Mouse (Mus musculus): ENCODE measurements around the gene Snap91. TPM values are rescaled to one million over a fixed set of nuclear protein-coding genes. Genes with fewer than 3 reads are reported as not detected.
A peak's percentile ranks its signal among the peaks of the same experiment; 100 is the strongest.

Snap91 gene
- 113 and 114 TPM in 2 replicates for polyA plus RNA-seq (2015; fragmentation: Nextera tagmentation; extraction: Ambion mirVana)

DNA sequence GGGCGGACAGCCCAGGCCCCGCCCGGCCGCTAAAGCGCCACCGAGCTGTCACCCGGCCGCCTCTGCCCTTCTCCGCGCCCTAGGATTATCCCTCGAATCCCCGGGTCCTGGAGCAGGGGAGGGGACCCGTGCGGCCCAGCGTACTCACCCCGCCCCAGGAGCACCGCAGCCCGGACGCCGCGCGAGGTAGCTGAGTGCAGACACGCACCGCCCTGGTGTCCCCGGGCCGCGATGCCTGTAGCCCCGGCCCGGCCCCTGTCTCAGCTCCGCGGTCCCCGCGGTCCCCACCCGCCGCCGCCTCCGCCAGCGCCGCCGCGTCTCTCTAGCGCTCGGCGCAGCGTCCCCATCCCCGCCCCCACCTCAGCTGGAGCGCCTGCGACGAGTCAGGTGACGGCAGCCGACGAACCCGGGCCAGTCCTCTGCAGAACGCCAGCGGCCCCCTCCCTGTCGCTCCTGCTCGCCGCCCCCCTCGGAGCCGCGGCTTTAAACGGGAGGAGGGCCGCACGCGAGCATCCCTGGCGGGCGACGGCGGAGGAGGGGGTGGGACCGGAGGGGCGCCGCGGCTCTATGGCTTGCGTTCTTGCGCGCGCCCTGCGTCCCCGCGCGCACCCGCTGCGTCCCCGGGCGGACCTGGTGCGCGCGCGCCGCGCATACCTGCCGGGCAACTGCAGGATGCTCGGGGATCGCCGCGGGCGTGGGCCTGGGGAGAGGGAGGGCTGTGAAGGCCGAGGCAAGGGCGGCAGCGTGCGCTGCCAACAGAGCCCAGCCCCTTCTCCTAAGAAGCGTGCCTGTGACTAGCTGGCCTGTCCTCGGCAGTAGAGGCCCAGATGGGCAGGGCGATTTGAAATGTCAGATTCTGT is at the start of gene Snap91:
Snap91 (minus strand) TSS at position 542 of the 860 bp plus-strand sequence.
- no peaks in the 10 kb centered on the region for H3K36me3 ChIP-seq
- peaks cover 27% of the 10 kb centered on the region for H3K4me1 ChIP-seq (replicated peaks)
- peak within 1 kb of the TSS; percentile 96 for H3K27ac ChIP-seq (replicated peaks)
- ATAC-seq (ENCODE audit: low read depth) = peak; percentile 95
- peak within 1 kb of the TSS; percentile 85 for H3K9ac ChIP-seq
- peak within 1 kb of the TSS; percentile 77 for H3K4me2 ChIP-seq
- under 1% methylated on average over 93 of the region's 104 CpGs for WGBS
- peaks cover 8% of the 10 kb centered on the region; the same call in 1 of the 2 replicates for H3K27me3 ChIP-seq
- peak within 1 kb of the TSS; percentile 89 for H3K4me3 ChIP-seq
- H3K9me3 ChIP-seq = no peaks in the 10 kb centered on the region

GRCm38 (mm10) chr9:86926519-86926918 is 46.1 kb upstream of the Snap91 start:
- Histone ChIP-seq H3K4me3 (no peak overlapping the region), H3K9me3 (no peaks in the 10 kb centered on the region), H3K4me2 (no peak overlapping the region), H3K36me3 (no peaks in the 10 kb centered on the region), H3K4me1 (replicated peaks) (peaks cover 5% of the 10 kb centered on the region; the same call in 1 of the 2 replicates), H3K27ac (replicated peaks) (no peak overlapping the region), H3K9ac (no peak overlapping the region), H3K27me3 (no peaks in the 10 kb centered on the region)
- 88% methylated on average over 5 of the region's 5 CpGs for WGBS
- ATAC-seq (ENCODE audit: low read depth) = no peak

DNA sequence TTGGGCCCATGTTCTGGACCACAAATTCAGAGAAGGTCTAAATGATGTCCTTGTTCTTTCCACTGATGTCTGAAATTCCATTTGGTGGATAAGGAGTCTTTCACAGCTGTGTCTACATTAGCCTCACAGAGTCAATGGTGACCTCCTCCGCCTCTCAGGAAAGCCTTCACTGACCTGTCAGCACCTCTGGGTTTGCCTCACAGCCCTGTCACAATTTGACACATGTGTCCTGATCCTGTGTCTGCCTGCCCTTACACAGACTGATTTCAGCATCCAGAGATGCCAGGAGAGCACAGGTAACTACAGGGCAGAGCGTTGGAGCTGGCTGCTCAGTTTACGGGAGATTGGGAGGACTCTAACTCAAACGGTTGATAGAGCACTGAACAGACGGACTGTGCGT is 45.2 kb upstream of the Snap91 start:
- Histone ChIP-seq H3K9ac (no peak overlapping the region), H3K4me1 (replicated peaks) (peaks cover 5% of the 10 kb centered on the region; the same call in 1 of the 2 replicates), H3K27me3 (no peaks in the 10 kb centered on the region), H3K27ac (replicated peaks) (no peak overlapping the region), H3K4me2 (no peak overlapping the region), H3K9me3 (no peaks in the 10 kb centered on the region), H3K4me3 (no peak overlapping the region), H3K36me3 (no peaks in the 10 kb centered on the region)
- no peak for ATAC-seq (ENCODE audit: low read depth)
- WGBS = 82% methylated on average over 6 of the region's 6 CpGs

DNA sequence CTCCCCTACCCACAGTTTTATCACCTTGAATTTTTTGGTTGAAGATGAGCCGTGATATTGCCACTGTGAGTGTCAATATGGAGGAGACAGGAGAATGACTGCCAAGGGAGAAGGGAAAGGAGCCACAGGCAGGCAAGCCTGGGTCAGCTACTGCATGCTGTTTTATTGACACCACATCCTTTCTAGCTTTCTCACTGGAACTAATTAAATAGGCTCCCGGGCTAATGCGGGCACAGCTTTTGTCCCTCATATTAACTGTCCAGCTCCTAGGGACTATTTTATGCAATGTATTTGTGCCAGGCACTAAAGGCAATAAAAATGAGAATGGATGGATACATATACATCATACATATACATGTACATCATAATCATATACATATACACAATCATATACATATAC is 42.0 kb upstream of the Snap91 start:
- ATAC-seq (ENCODE audit: low read depth) = peak; percentile 63

GRCm38 (mm10) chr9:86916543-86916942 is 36.1 kb upstream of the Snap91 start:
- no peak for ATAC-seq (ENCODE audit: low read depth)
- Histone ChIP-seq H3K36me3 (no peaks in the 10 kb centered on the region), H3K4me1 (replicated peaks) (no peaks in the 10 kb centered on the region), H3K27ac (replicated peaks) (no peak overlapping the region), H3K4me2 (no peak overlapping the region), H3K4me3 (no peak overlapping the region), H3K9ac (no peak overlapping the region), H3K27me3 (no peaks in the 10 kb centered on the region), H3K9me3 (no peaks in the 10 kb centered on the region)
- 77% methylated on average over 3 of the region's 3 CpGs for WGBS

More for the DNA sequence above, 42.0 kb upstream of the Snap91 start:
- Histone ChIP-seq H3K9ac (no peak overlapping the region), H3K27me3 (no peaks in the 10 kb centered on the region), H3K9me3 (no peaks in the 10 kb centered on the region), H3K27ac (replicated peaks) (0 out of 2 replicates have a peak overlapping the region, but pooled peaks have one; percentile 3), H3K36me3 (no peaks in the 10 kb centered on the region), H3K4me3 (no peak overlapping the region), H3K4me2 (no peak overlapping the region), H3K4me1 (replicated peaks) (peaks cover 5% of the 10 kb centered on the region; the same call in 1 of the 2 replicates)
- 10% methylated on average over 3 of the region's 3 CpGs for WGBS

DNA sequence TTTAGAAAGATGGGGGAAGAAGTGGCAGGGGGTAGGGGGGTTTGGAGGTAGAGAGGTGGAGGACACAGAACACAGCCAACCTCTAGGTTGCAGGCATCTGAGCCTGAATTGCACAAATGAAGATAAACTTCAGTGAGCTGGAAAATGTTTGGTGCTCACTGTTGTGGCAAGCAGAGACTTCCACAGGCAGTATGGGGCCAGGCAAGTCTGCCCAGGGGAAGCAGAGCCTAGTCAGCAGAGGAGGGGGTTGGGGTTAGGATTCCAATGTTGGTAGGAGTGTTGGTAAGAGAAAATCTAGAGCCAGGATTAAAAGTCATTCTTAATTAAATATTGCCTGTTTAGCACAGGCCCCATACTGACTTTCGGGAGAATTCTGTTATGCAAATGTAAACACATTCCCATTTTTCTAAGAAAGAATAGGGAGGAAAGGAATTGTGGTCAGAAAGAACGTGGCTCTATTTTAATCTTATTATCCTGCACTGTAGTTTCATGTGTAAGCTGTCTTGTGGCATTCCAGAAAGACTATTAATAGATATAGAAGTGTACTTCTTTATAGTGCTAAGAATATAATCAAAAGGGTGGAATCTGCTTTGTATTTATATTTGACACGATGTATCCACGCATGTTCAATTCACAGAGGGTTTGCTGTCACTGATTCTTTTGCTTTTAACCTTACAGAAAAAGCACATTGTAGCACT is 19.2 kb upstream of the Snap91 start:
- Histone ChIP-seq H3K36me3 (no peaks in the 10 kb centered on the region), H3K4me3 (no peak overlapping the region), H3K4me1 (replicated peaks) (no peaks in the 10 kb centered on the region), H3K27me3 (no peaks in the 10 kb centered on the region), H3K9ac (no peak overlapping the region), H3K9me3 (no peaks in the 10 kb centered on the region), H3K4me2 (no peak overlapping the region), H3K27ac (replicated peaks) (no peak overlapping the region)
- ATAC-seq (ENCODE audit: low read depth) = no peak
- WGBS = 69% methylated on average over 4 of the region's 4 CpGs

DNA sequence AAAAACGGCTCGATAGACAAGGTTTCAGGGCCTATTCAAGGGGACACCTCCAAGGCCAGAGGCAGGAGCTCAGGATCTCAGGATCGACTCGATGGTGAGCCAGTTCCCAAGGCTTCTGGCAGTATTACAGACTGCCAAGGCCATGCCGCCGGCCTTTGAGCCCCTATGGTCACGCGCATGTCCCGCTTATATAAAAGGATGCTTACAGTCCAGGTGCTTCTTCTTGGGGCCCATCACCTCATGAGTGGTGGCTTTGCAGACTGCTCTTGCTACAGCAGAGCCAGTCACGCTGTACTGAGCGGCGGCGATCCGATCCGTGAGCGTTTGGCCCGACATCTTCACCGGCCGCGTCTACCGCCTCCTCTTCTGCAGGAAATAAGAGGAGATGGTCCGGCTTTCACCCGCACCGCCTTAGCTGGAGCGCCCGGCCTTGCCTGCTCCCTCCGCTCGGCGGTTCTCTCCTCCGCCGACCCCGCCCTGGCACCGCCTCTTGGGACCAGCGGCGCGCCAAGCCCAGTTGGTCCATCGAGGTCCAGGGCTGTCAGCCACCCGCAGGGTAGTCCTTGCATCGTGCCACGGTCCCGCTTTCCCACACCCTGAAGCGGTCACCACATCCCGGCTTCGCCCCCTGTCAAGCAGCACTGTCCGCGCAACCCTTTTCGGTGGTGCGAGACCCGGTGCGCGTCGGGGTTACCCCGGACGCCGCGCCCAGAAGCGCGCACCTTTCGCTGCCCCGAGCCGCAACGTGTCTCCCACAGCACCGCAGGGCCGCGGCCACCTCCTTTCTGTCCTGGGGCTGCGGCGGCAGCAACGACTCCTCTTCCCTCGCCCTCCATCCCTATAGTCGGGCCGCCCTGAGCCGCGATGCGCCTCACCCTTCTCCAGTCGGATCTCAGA is 990 bp downstream of the Snap91 start:
- peak overlapping the region; percentile 77 for H3K4me2 ChIP-seq
- peak overlapping the region; percentile 85 for H3K9ac ChIP-seq
- H3K4me1 ChIP-seq (replicated peaks) = peaks cover 27% of the 10 kb centered on the region
- H3K27me3 ChIP-seq = peaks cover 8% of the 10 kb centered on the region; the same call in 1 of the 2 replicates
- H3K4me3 ChIP-seq = peak overlapping the region; percentile 89
- no peaks in the 10 kb centered on the region for H3K36me3 ChIP-seq
- peak; percentile 40 for ATAC-seq (ENCODE audit: low read depth)
- H3K27ac ChIP-seq (replicated peaks) = peak overlapping the region; percentile 96
- no peaks in the 10 kb centered on the region for H3K9me3 ChIP-seq
- WGBS = under 1% methylated on average over 75 of the region's 75 CpGs

- no peaks in the 10 kb centered on the region for H3K36me3 ChIP-seq
- H3K9ac ChIP-seq = peak overlapping the region; percentile 85
- H3K9me3 ChIP-seq = no peaks in the 10 kb centered on the region
- H3K4me3 ChIP-seq = peak overlapping the region; percentile 89
- peaks cover 8% of the 10 kb centered on the region; the same call in 1 of the 2 replicates for H3K27me3 ChIP-seq
- WGBS = 50% methylated on average over 6 of the region's 6 CpGs
- H3K27ac ChIP-seq (replicated peaks) = peak overlapping the region; percentile 96
- peaks cover 27% of the 10 kb centered on the region for H3K4me1 ChIP-seq (replicated peaks)
- H3K4me2 ChIP-seq = peak overlapping the region; percentile 77
- ATAC-seq (ENCODE audit: low read depth) = no peak
Measured at GRCm38 (mm10) chr9:86878716-86879115, 1.7 kb downstream of the Snap91 start.

GRCm38 (mm10) chr9:86873681-86874080 is 6.8 kb downstream of the Snap91 start:
- no peak overlapping the region for H3K4me2 ChIP-seq
- 89% methylated on average over 4 of the region's 4 CpGs for WGBS
- no peak overlapping the region for H3K9ac ChIP-seq
- no peak overlapping the region for H3K27ac ChIP-seq (replicated peaks)
- H3K4me1 ChIP-seq (replicated peaks) = peaks cover 30% of the 10 kb centered on the region
- no peaks in the 10 kb centered on the region for H3K9me3 ChIP-seq
- 0 out of 2 replicates have a peak, but pooled peaks cover 7% of the 10 kb centered on the region for H3K36me3 ChIP-seq
- H3K27me3 ChIP-seq = peaks cover 8% of the 10 kb centered on the region; the same call in 1 of the 2 replicates
- no peak for ATAC-seq (ENCODE audit: low read depth)
- H3K4me3 ChIP-seq = no peak overlapping the region

GRCm38 (mm10) chr9:86869586-86870338 is 10.7 kb downstream of the Snap91 start:
- Histone ChIP-seq H3K4me1 (replicated peaks) (peaks cover 9% of the 10 kb centered on the region), H3K36me3 (0 out of 2 replicates have a peak, but pooled peaks cover 7% of the 10 kb centered on the region), H3K27me3 (no peaks in the 10 kb centered on the region), H3K9me3 (no peaks in the 10 kb centered on the region), H3K4me3 (no peak overlapping the region), H3K4me2 (no peak overlapping the region), H3K27ac (replicated peaks) (no peak overlapping the region), H3K9ac (no peak overlapping the region)
- 61% methylated on average over 11 of the region's 11 CpGs for WGBS
- peak; percentile 53; the same call in 1 of the 2 replicates for ATAC-seq (ENCODE audit: low read depth)

GRCm38 (mm10) chr9:86858101-86858500 is 22.4 kb downstream of the Snap91 start:
- H3K9me3 ChIP-seq = 0 out of 2 replicates have a peak, but pooled peaks cover 3% of the 10 kb centered on the region
- no peaks in the 10 kb centered on the region for H3K36me3 ChIP-seq
- no peak overlapping the region for H3K9ac ChIP-seq
- no peak overlapping the region for H3K4me2 ChIP-seq
- WGBS = 88% methylated on average over 4 of the region's 4 CpGs
- no peaks in the 10 kb centered on the region for H3K27me3 ChIP-seq
- H3K4me3 ChIP-seq = no peak overlapping the region
- H3K4me1 ChIP-seq (replicated peaks) = no peaks in the 10 kb centered on the region
- no peak overlapping the region for H3K27ac ChIP-seq (replicated peaks)
- no peak for ATAC-seq (ENCODE audit: low read depth)
